Mouse (Mus musculus) A20 (cell line): ENCODE data around the gene Grb10.

Source experiments
- DNase-seq: peaks from one replicate; pipeline ENCODE4 v3.0.0-alpha.2; 2011; ENCODE audit warnings: low read depth, low spot score

The Grb10 gene

DNA sequence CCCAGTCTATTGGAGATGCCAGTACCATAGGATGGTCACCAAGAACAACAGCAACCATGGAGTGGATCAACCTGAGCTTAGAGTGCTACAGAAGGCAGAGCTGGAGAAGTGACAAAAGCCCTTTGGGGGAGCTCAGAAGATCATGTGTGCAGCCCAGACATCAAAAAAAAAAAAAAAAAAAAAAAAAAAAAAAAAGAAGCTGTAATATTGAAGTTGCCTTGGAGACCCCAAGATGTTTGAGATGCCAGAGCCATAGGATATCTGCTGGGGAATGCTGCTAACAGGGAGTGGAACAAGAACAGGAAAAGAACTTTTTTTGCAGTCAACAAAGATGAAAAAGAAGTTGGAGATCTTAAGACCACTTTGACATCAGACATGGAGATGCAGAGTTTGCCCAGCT, 133.0 kb downstream of the Grb10 start:
- no peak for DNase-seq

DNA sequence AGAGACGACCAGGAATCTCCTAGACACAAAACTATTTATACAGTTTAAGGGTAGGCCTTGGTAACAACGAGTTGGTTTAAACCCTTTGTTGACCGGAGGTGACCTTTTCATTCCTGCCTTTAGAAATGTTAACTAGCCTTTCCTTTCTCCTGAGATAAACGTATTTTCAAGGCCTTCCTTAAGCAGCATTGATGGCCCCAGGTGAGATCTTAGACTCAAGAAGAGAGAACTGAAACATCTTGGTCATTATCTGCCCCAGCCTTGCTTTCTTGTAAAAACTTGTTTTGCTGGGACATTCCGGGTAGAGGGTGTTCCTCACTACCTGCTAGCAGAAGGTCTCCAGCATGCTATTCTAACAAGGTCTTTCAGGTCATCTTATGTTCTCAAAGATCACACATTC, 133.5 kb downstream of the Grb10 start:
- DNase-seq = no peak

DNA sequence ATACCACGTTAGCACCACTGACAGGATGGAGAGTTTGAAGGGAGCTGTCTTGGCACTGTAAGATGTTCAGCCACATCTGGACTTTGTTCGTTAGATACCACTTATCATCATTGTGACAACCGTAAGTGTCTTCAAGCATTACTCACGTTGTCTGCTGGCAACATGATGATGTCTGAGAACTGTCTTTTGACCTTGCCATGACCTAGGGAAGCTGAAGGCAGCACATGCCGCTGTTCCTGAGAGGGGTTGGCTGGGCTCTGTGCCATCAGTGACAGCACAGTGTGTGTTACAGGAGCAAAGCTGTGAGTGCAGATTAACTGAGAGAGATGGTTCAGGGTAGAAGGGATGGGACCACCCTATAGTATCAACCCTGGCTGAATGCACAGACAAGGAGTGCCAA, 137.0 kb downstream of the Grb10 start:
- DNase-seq = no peak

DNA sequence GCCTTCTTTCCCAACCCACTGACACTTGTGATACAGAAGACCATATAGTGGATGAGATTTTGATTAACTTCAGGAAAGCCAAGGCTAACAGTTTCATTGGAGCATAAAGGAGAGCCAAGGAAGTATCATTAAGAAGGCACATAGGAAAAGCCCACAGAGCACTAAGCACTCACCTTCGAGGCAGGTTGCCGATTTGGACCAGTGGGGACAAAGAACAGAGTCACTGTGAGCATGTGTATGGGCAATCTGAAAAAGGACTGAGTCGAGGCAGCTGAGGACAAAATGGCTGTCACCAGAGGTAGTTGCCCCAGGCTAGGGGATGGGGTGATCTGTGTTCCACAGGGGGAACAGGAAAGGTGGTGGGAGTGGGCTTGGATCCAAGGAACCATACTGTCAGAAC, 140.0 kb downstream of the Grb10 start:
- DNase-seq = no peak

DNA sequence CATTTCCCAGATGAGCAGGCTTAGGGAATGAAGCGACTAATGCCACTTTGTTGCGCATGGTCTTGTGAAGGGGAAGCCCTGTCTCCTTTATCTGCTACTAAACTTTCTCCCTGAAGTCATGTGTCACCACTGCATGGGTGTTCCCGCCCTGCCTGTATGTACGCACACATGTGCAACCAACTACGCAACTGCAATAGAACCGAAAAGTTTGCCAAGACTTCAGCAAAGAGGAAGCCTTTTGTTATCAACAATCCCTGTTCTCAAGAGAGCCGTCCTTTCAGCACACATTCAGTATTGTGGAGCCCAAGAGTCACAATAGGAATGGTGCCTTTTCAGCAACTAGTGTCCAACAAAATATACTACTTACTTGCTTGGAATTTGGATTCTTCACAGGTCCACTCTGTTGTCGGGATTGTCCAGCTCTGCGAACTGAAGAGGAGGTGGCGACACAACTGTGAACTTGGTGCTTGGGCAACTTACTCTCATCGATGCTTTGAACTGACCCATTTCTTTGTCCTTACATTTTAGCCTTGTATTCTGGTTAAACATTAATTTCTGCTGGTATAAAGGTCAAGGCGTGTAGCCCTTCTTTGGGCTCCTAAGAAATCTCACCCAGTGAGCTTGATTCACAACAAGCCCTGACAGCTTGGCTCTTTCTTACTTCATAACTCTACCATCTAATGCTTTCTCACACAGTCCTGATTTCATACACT, 140.7 kb downstream of the Grb10 start, which contains the start of gene Ddc:
Gene Ddc, minus strand, starts transcription at position 500 of the 713 bp plus-strand sequence.
- DNase-seq = no peak

DNA sequence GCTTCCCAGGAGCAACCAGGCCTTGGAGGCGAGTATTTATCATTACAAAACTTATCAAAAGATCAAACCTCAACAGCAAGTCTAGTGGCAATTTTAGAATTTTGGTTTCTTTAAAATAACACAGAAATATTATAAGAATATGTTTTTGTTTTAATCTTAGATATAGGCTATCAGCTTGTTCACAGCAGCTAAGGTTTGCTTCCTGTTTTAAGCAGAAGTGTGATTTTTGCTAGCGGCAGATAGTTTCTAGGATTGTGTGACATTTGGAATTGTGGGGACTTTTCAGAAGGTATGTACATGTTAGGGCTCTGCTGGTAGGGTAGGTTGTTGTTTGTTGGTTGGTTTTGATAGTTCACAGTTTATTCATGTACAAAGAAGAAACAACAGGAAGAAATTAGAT, 143.0 kb downstream of the Grb10 start:
- no peak for DNase-seq

DNA sequence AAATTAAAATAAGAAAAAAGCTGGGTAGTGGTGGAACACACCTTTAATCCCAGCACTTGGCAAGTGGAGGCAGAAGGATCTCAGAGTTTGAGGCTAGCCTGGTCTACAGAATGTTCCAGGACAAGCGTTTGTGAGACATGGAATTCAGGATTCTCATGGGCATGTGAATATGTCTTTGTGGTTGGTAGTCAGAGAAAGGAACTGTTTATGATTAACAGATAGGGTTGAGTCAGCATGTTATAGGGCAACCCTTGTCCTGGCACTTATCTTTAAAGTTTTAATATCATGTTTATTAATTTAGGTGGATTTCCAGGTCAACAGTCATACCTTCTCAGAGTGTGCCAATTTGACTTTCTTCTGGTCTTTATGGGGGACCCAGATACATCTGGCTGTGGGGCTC, 144.7 kb downstream of the Grb10 start:
- DNase-seq = no peak

DNA sequence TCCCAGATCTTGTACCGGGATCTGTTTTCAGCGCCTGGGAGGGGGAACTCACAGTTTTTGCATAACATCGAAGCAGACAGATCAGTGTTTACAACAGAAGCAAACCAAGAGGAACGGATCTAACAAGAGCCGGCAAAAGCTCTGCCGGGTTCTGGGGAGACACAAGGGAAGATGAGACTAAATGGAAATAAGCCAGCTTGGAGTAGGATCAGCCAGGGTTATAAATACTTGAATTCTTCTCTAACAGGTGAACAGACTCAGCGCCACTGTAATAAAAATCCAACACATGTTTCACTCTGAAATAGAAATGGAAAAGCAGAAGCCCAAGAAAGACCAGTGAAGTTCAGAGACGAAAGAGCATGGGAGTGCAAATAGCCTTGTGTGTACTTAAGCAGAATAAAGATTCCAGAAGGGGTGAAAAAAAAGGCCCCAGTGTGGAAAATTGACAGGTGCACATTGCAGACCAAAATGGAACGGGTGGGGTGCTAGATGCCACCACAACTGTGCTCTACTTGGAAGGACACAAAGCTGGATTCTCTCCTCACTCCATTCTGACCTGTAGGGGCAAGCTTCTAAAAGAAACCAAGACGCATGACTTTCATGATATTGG, 145.4 kb downstream of the Grb10 start:
- DNase-seq = no peak

DNA sequence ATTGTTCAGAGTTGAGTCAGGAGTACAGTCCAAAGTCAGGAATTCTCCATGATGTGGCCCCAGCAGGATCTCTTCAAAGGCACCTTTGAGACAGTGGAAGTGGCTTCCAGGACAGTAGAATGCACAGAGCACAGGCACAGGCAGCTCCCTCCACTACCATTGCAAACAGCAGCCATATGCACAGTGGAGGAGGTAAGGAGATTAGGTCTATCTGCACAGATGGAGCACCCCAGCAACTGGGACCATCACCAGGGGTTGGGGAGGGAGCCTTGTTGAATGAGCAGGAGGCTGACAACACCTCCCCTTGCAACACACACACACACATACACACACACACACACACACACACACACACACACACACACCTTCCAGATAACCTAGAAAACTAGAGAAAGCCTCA, 146.7 kb downstream of the Grb10 start:
- DNase-seq = no peak

DNA sequence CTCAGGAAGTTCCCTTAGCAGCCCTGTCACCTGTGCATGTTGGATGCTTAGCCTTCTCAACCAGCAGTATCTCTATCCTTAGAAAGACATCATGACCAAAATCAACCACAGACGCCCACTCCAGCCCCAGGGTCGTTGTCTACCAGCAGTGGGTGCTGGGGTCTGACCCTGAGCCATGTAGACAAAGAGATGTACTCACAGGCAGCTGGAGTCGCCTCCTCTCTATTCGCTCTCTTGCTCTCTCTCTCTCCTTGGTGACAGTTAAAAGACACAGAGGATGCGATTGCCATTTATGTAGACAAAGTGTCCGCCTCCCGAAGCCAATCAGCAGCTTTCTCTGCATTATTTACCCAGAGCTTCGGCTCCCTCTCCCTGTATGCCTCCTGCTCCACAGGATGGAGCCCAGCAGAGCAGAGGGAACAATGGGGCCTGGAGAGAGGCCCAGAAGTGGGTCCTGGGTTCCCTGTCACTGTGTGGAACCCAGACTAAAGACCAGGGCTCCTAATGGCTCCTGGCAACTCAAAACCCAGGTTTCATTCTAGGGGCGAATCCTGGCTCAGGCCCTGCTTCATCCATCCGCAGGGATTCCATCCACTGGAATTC, 148.2 kb downstream of the Grb10 start:
- DNase-seq = no peak

DNA sequence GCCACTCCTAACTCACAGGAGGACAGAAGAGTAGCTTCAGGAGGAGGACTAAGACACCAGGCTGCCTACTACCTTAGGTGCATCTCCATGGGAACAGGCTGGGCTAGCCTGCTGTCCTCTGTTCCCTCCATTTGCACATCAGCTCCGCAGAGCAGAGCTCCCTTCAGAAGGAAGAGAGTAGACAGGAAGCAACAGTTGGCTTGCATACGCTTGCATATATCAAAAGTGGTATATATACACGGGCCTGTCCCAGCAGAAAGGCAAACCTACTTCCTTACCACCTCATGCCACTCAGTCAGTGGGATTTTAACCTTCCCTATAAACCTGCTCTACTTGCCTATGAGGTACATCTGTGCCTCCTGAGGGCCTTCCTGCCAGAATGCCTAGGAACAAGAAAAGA, 149.8 kb downstream of the Grb10 start:
- no peak for DNase-seq

DNA sequence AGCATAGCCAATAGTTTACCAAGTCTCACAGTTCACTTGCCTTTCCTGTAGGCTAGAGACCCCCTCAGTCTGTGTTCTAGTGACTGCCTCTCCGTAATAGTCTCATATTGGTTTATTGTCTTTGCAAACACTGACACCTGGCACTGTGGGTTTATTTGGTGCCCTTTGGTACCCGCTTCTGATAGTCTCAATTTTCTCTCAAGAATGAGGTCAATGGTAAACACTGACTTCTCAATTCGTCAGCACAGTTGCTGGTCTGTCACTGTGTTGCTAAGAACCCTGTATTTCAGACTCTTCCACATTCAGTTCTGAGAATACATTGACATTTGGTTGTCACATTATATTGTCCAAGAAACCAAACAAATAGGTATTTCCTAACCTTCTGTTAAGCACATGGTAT, 150.4 kb downstream of the Grb10 start:
- no peak for DNase-seq

DNA sequence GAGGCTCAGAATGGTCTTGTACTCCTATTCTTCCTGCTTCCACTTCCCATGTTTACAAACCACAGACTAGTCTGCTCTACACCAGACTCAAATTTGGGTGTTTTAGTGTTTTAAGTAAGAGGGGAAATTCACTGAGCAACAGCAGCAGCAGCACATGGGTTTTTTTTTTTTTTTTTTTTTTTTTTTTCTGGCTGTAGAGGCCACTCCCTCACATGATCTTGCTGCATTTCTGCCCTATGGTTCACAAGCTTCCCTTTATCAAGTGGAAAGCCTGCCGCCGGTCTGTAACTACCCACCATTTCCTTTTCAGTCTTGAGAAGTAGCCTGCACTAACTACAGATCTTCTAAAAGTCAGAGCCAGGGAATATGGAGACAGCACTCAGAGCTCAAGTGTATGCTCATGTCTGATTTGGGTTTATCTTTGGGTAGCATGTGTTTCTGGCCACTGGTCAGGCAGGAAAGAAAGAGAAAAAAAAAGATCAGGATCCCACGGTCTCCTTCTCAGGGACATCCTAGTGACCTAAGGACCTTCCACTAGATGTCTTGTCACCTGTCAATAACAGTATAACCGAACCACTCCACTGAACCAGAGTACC, 152.0 kb downstream of the Grb10 start:
- no peak for DNase-seq

DNA sequence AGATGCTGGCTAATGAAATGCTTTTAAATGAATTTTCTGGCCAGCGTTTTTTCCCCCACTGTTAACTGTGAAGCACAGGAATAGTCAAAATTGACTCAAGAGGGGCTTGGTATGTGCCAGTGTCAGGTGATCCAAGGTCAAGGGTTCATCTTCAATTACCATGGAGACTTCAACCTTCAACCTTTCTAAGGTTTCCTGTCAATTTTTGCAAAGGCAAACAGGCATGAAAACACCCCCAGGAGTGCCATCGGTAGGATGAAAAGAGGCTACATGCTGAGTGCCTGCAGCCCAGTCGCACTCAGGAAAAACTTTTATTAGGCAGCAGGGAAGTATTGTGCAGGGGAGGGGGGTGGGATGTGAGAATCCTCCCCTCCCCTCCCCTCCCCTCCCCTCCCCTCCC, 152.6 kb downstream of the Grb10 start:
- DNase-seq = no peak

DNA sequence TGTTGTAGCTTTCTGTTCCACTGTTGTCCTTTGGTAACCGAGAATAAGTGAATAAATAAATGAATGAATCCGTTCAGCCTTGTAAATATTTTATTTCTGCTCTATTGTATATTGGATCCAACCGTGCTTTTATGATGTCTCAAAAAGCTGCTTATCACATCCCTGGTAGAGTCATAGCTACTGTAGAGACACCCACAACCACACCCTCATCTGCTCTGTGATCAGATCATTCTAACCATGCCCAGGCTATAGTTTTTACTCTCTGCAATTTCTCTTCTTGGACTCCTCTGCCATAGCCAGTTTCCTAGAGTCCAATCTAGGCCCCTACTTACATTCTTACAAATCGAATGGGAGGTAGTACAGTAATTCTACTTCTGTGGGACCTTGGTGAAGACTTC, 153.2 kb downstream of the Grb10 start:
- no peak for DNase-seq

DNA sequence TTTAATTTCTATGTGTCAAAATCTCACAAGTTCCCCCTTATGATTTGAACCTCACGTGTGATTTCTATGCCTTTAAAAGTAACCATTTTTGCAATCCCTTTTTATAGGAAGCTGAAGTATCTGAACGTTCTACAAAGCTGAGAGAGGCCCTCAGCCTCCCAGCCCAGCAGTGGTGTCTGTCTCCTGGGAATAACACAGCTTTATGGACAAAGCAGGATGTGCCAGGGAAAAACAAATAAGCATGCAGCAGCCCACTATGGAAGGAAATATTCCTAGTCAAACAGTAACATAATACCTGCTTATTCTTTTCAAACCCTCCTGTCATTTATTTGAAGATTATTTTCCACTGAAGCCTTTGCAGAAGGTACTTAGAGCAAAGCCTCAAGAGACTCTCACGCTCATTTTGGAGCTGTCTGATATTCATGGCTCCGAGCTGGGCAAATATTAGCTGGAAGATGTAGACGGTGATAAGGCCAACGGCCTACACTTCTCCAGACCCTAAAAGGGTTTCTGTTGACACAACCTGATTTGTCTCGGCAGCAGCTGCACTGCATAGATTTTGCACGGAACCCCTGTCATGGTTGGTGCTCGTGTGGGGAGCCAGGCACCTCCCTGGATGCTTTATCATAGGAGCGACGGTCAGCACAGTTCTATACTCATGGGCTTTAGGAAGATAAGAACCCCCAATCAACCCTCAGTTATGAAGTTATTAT, 153.8 kb downstream of the Grb10 start:
- no peak for DNase-seq

DNA sequence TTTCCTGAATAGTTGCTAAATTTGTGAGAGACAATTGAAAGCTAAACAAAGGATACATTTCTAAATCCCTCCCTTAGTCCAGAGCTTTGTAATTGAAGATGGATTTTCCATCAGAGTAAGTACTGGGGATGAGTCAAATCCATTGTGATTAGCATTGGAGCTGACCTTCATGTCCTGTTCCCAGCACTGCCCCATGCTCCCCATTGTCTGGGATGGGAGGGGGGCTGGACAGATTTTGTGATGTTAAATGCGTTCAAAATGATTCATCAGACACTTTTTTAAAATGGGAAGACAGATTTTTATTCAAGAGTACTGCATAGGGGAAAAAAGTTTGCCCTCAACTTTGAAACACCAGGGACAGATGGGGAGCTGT, 156.7 kb downstream of the Grb10 start:
- DNase-seq = no peak

DNA sequence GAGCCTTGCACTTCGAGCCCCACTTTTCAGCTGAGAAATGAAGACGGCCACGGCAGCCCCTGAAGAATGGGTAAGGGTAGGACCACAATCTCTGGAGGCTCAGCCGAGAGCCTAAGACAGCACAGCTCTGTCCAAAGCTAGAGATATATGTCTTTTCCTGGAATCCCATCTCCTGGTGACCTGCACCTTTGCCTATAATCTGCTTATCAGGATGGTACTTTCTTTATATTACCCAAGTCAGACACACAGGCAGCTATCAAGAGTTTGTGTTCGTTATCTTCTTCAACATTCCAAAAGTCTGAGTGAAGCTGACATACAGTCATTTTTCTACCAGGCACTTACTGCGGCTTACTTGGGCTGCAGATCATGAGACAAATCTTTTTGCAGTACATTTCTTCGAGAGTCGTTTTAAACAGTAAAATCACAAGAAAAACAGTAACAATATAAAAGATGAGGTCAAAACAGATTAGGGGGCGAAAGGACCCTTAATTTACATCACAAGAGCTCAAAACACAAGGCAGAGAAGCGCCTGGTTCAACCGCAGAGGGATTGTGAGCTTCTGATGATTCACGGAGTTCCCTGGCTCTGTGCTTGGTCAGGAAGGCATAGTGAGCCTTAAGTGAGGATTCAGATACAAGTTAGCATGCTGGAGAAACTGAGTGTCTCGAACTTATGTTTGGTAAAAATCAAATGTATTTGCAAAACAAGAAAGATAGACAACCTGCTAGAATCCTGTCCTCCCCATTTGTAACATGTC, 157.3 kb downstream of the Grb10 start:
- no peak for DNase-seq
